Mouse (Mus musculus): ENCODE results near the gene Aig1. TPM values are rescaled to one million over a fixed set of nuclear protein-coding genes. Genes with fewer than 3 reads are reported as not detected.

Aig1 gene
- polyA plus RNA-seq, 1 experiment from 2014 or later, result 11.2 TPM

DNA sequence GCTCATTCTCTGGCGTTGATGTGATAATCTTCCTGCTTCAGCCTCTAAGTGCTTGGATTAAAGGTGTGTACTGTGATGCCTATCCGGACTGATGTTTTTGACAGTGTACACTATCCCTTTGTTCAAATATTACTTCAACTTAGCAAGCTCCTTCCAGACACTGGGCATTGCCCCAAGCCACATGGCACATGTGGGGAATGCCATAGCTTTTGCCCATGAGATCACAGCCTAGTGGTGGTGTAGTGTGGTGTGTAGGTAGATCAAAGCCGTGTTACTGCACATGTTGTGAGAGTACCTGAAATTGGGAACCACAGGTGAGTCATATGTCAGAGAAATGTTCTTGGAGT, 193.8 kb downstream of the Aig1 start:
- Histone ChIP-seq H3K36me3 (no peaks in the 10 kb centered on the region), H3K4me1 (no peaks in the 10 kb centered on the region), H3K27me3 (ENCODE audit: low read depth, poor library complexity, severe bottlenecking) (no peaks in the 10 kb centered on the region), H3K9me3 (replicated peaks) (no peaks in the 10 kb centered on the region), H3K4me3 (no peak overlapping the region), H3K27ac (no peak overlapping the region)
- DNase-seq (ENCODE audit: low spot score), result no peak
- 90% methylated on average over 3 of the region's 3 CpGs for WGBS

DNA sequence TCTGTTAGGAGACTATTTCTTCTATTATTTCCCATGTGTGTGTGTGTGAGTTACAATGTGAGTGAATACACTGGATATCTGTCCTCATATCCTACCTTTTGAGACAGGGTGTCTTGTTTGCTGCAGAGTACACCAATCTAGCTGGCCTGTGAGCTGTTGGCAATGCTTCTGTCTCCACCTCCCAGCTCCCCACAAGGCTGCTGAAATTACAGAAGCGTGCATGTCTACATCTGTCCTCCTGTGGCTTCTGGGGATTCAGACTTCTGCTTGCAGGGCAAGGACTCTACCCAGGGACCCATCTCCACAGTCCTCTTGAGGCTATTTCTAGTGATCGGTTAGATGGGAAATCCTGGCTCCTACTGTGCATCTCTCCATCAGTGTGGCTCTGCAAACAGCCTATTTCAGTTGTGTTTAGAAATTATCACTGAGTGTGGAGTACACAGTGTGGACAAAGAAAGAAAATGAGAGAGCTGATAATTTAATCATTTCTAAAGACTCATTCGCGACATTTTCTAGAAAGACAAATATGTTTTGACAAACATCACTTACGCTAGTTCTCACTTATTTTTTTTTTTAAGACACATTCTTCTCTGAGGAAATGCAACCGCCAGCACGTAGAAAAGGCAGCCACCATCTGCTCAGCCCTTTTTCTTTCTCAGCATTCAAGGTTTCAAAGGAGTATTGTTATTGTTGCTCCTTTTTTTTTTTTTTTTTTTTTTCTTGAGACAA, 194.3 kb downstream of the Aig1 start:
- H3K9me3 ChIP-seq (replicated peaks), result no peaks in the 10 kb centered on the region
- no peak for DNase-seq (ENCODE audit: low spot score)

DNA sequence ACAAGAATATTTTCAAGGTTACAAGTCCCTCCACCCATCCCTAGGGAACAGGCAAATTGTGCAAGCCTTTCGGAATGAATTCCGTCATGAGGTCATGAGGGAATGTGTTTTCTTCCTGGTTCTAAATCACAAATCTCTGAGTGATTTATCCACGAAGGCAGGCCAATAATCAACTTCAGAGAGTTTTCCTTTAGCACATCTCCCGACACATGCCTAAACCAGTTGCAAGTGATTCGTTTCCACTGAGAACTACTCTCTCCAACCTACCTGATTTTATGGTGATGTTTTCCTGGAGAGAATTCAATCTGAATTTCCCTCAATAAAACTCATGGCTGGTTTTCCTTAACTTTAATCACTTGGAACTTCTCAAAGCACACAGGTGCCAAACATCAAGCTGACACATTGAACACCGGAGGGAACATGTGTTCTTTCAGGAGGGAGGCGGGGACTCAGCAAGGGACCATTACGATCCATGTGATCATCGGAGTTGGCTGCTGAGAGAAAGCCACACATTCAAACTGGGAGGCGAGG, 201.5 kb downstream of the Aig1 start:
- WGBS, result 56% methylated on average over 10 of the region's 10 CpGs
- H3K9me3 ChIP-seq (replicated peaks), result no peaks in the 10 kb centered on the region
- no peak overlapping the region for H3K27ac ChIP-seq
- H3K4me3 ChIP-seq, result no peak overlapping the region
- no peaks in the 10 kb centered on the region for H3K27me3 ChIP-seq (ENCODE audit: low read depth, poor library complexity, severe bottlenecking)
- H3K36me3 ChIP-seq, result no peaks in the 10 kb centered on the region
- DNase-seq (ENCODE audit: low spot score), result no peak
- H3K4me1 ChIP-seq, result 0 out of 2 replicates have a peak, but pooled peaks cover 8% of the 10 kb centered on the region

More for the DNA sequence above, 194.3 kb downstream of the Aig1 start:
- Histone ChIP-seq H3K27ac (no peak overlapping the region), H3K36me3 (no peaks in the 10 kb centered on the region), H3K27me3 (ENCODE audit: low read depth, poor library complexity, severe bottlenecking) (no peaks in the 10 kb centered on the region), H3K4me1 (no peaks in the 10 kb centered on the region), H3K4me3 (no peak overlapping the region)
- 93% methylated on average over 7 of the region's 7 CpGs for WGBS

DNA sequence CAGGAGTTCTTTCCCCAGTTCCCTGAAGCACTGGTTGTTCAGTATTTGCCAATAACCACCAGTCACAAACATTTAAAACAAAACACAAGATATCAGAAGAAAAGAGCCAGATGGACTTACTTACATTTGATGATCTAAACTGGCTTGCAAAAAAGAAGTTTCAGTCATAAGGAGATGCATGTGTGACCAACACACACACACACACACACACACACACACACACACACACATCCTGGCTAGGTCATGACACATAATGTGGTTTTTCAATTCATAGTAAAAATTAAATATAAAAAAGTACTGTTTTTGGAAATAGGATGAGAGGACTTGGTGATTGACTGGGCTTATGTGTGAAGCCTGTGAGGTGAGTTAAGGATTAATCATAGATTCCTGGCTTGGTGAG, 205.3 kb downstream of the Aig1 start:
- no peaks in the 10 kb centered on the region for H3K9me3 ChIP-seq (replicated peaks)
- no peaks in the 10 kb centered on the region for H3K36me3 ChIP-seq
- no peak overlapping the region for H3K4me3 ChIP-seq
- 0 out of 2 replicates have a peak, but pooled peaks cover 8% of the 10 kb centered on the region for H3K4me1 ChIP-seq
- DNase-seq (ENCODE audit: low spot score), result no peak
- no peaks in the 10 kb centered on the region for H3K27me3 ChIP-seq (ENCODE audit: low read depth, poor library complexity, severe bottlenecking)
- no peak overlapping the region for H3K27ac ChIP-seq

GRCm38 (mm10) chr10:13659778-13660177, 209.0 kb downstream of the Aig1 start:
- Histone ChIP-seq H3K27me3 (ENCODE audit: low read depth, poor library complexity, severe bottlenecking) (no peaks in the 10 kb centered on the region), H3K9me3 (replicated peaks) (no peaks in the 10 kb centered on the region)
- WGBS, result 55% methylated on average over 2 of the region's 2 CpGs

GRCm38 (mm10) chr10:13653739-13654462, 214.9 kb downstream of the Aig1 start:
- peaks cover 16% of the 10 kb centered on the region for H3K4me1 ChIP-seq
- H3K4me3 ChIP-seq, result no peak overlapping the region
- 86% methylated on average over 10 of the region's 10 CpGs for WGBS
- H3K27ac ChIP-seq, result no peak overlapping the region
- H3K9me3 ChIP-seq (replicated peaks), result no peaks in the 10 kb centered on the region
- no peak for DNase-seq (ENCODE audit: low spot score)
- no peaks in the 10 kb centered on the region for H3K27me3 ChIP-seq (ENCODE audit: low read depth, poor library complexity, severe bottlenecking)
- H3K36me3 ChIP-seq, result no peaks in the 10 kb centered on the region

More at GRCm38 (mm10) chr10:13659778-13660177, 209.0 kb downstream of the Aig1 start:
- DNase-seq (ENCODE audit: low spot score), result no peak
- Histone ChIP-seq H3K4me3 (no peak overlapping the region), H3K27ac (no peak overlapping the region), H3K36me3 (no peaks in the 10 kb centered on the region), H3K4me1 (no peaks in the 10 kb centered on the region)

GRCm38 (mm10) chr10:13653326-13653725, 215.5 kb downstream of the Aig1 start:
- no peak for DNase-seq (ENCODE audit: low spot score)
- Histone ChIP-seq H3K4me1 (peaks cover 16% of the 10 kb centered on the region), H3K36me3 (no peaks in the 10 kb centered on the region), H3K9me3 (replicated peaks) (no peaks in the 10 kb centered on the region), H3K27ac (no peak overlapping the region), H3K27me3 (ENCODE audit: low read depth, poor library complexity, severe bottlenecking) (no peaks in the 10 kb centered on the region), H3K4me3 (no peak overlapping the region)
- 81% methylated on average over 7 of the region's 7 CpGs for WGBS

GRCm38 (mm10) chr10:13652061-13652460, 216.7 kb downstream of the Aig1 start:
- no peaks in the 10 kb centered on the region for H3K27me3 ChIP-seq (ENCODE audit: low read depth, poor library complexity, severe bottlenecking)
- WGBS, result 95% methylated on average over 4 of the region's 4 CpGs
- H3K4me1 ChIP-seq, result peaks cover 19% of the 10 kb centered on the region
- DNase-seq (ENCODE audit: low spot score), result no peak
- H3K9me3 ChIP-seq (replicated peaks), result no peaks in the 10 kb centered on the region
- H3K4me3 ChIP-seq, result no peak overlapping the region
- H3K27ac ChIP-seq, result no peak overlapping the region
- H3K36me3 ChIP-seq, result no peaks in the 10 kb centered on the region

GRCm38 (mm10) chr10:13641750-13642149, 227.0 kb downstream of the Aig1 start:
- WGBS, result 26% methylated on average over 7 of the region's 7 CpGs
- Histone ChIP-seq H3K27me3 (ENCODE audit: low read depth, poor library complexity, severe bottlenecking) (no peaks in the 10 kb centered on the region), H3K27ac (no peak overlapping the region), H3K9me3 (replicated peaks) (no peaks in the 10 kb centered on the region), H3K36me3 (no peaks in the 10 kb centered on the region), H3K4me1 (no peaks in the 10 kb centered on the region), H3K4me3 (no peak overlapping the region)
- no peak for DNase-seq (ENCODE audit: low spot score)

DNA sequence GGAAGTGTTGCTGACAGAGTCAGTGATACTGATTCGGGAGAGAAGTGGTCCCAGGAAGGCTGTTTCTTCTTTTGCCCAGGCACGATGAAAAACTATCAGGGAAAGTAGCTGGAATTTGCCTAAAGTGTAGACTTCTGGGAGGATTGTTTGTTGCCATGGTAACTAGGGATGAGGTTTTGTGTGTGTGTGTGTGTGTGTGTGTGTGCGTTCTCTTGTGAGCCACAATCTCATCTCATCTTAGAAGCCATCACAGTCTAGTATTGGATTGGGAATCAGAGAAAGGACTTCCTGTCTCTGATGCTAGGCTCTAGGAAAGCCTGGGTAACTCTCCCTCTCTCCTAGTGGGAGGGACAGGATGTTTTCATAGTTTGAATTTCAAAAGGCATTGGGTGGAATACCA, 237.0 kb downstream of the Aig1 start:
- H3K36me3 ChIP-seq, result no peaks in the 10 kb centered on the region
- no peaks in the 10 kb centered on the region for H3K9me3 ChIP-seq (replicated peaks)
- no peak overlapping the region for H3K4me3 ChIP-seq
- no peak overlapping the region for H3K27ac ChIP-seq
- H3K27me3 ChIP-seq (ENCODE audit: low read depth, poor library complexity, severe bottlenecking), result no peaks in the 10 kb centered on the region
- 73% methylated on average over 3 of the region's 3 CpGs for WGBS
- no peak for DNase-seq (ENCODE audit: low spot score)
- no peaks in the 10 kb centered on the region for H3K4me1 ChIP-seq

DNA sequence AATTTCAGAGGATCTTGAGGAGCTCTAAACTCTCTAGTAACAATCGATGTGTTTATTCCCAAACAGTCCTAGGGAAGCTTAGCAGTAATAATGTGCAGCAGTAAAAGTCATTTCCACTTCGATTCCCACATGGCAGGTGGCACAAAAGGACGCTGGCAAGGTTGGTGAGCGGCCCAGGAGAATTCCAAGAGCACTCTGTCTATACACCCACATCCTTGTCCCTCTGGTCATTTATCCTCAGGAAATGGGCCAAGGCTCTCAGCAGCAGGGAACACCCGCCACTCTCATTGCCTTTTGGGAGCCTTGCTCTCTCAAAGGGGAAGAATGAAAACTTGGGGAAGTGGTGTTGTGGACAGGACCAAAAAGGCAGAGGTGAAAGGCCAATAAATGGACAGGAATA, 245.0 kb downstream of the Aig1 start:
- Histone ChIP-seq H3K9me3 (replicated peaks) (no peaks in the 10 kb centered on the region), H3K36me3 (no peaks in the 10 kb centered on the region), H3K4me3 (no peak overlapping the region), H3K27ac (no peak overlapping the region), H3K4me1 (no peaks in the 10 kb centered on the region), H3K27me3 (ENCODE audit: low read depth, poor library complexity, severe bottlenecking) (no peaks in the 10 kb centered on the region)
- no peak for DNase-seq (ENCODE audit: low spot score)
- WGBS, result 85% methylated on average over 5 of the region's 5 CpGs

GRCm38 (mm10) chr10:13600926-13601325, 267.9 kb downstream of the Aig1 start:
- DNase-seq (ENCODE audit: low spot score), result no peak
- H3K4me1 ChIP-seq, result no peaks in the 10 kb centered on the region
- H3K27me3 ChIP-seq (ENCODE audit: low read depth, poor library complexity, severe bottlenecking), result no peaks in the 10 kb centered on the region
- WGBS, result 68% methylated on average over 2 of the region's 2 CpGs
- no peak overlapping the region for H3K27ac ChIP-seq
- H3K4me3 ChIP-seq, result no peak overlapping the region
- no peaks in the 10 kb centered on the region for H3K9me3 ChIP-seq (replicated peaks)
- H3K36me3 ChIP-seq, result no peaks in the 10 kb centered on the region

DNA sequence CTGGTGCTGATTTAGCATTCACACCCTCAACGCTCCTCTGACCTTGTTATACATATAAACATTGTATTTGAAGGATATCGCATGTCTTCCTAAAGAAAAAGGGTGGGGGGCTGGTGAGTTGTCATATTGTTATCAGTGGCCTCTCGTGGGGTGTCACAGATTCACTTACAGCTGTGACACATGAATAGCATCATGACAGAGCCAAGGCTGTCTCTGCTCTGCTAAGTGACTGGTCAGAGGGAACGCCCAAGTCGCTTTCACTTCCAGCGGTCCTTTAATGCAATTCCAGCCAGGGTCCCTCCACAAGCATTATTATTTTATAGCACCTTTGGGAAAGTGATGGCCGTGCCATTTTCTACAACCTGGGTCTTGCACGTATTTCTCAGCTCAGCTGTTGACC, 271.3 kb downstream of the Aig1 start:
- no peak overlapping the region for H3K4me3 ChIP-seq
- H3K36me3 ChIP-seq, result no peaks in the 10 kb centered on the region
- H3K9me3 ChIP-seq (replicated peaks), result no peaks in the 10 kb centered on the region
- 79% methylated on average over 8 of the region's 8 CpGs for WGBS
- H3K4me1 ChIP-seq, result no peaks in the 10 kb centered on the region
- no peak for DNase-seq (ENCODE audit: low spot score)
- H3K27ac ChIP-seq, result no peak overlapping the region
- no peaks in the 10 kb centered on the region for H3K27me3 ChIP-seq (ENCODE audit: low read depth, poor library complexity, severe bottlenecking)

Data from limb, embryonic 10.5 days (tissue).